Mouse (Mus musculus): ENCODE measurements at regions not wholly inside any gene's neighbourhood (a gene's known extent, or its start where the extent isn't known, plus 50 kb on each side); places are given as distances from the start of the nearest gene placed in this dataset.

DNA sequence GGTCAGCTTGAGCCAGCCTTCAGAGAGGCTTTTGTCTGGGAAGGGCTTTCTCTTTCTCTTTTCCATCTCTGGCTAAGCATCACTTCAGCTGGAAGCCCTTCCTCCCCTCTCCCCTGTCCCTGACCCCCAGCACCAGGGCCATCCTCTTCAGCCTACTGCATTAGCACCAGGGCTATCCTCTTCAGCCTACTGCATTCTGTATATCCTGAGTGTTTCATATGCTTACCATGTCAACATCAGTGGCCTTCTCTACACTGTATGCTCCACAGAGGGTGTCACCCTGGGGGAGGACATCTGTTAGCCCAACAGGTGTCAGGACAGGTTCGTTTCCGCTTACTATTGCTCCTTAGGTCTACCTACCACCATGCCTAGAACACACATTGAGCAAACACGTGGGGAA lies 282.5 kb downstream of the Rps24 start:
- no peak for DNase-seq (ENCODE audit: low read depth, low spot score)

DNA sequence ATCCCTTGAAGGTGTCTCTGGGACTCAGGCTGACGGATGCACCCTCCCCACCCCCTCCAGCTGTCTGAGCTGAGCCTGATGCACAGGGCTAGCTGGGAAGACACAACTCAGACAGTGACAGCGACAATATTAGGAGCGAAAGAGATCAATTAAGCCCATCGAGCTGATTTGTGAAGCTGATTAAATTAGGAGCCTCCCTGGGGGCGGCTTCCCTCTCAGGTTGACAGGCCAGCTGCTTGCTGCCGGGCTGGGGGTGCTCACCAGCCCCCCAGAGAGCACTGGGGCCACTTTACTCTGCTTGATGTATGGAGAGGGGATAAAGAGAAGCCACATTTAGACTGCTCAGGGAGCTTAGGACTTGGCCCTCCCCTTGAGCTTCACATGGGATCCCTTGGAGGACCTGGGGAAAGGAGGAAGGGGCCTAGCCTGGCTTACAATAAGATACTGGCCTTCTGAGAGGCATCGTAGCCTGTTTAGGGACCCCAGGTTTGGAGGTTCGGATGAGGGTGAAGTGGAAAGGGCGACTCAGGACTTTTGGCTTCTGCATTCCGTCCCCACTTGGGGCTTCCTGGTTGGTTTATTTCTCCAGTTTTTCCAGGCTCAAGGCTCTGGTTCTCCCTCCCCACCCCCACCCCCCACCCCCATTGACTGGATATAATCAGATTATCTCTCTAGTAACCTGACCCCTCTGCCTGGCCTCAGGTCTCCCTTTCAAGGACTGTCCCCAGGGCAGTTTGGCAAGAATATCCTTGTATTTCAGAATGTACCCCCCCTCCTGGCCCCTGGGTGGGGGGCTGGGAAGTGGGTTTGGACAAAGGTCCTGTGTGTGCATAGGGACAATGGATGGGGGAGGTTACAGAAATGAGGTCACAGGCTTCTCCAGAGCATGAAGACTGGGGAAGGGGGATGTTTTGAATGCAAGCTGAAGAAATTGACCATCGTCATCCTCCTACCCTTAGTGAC lies 283.4 kb downstream of the Rps24 start:
- no peak for DNase-seq (ENCODE audit: low read depth, low spot score)

DNA sequence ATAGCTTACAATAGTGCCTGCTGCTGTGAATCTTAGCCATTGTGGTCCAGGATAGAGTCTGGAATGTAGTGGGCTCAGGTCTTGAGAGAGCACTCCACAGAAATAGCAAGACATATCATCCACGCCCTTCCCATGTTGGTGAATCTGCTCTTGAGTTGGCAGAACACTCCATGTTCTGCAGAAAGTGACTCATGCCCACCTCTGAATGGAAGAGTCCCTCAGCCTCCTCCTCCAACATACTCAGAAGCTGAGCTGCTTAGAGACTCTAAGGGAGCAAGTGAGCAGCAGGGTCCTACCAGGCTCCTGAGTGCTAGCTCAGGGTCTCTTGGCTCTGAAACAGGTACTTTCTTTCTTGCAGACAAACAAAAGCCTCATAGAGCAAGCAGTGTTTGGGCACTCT lies 284.7 kb downstream of the Rps24 start:
- DNase-seq (ENCODE audit: low read depth, low spot score), result no peak

DNA sequence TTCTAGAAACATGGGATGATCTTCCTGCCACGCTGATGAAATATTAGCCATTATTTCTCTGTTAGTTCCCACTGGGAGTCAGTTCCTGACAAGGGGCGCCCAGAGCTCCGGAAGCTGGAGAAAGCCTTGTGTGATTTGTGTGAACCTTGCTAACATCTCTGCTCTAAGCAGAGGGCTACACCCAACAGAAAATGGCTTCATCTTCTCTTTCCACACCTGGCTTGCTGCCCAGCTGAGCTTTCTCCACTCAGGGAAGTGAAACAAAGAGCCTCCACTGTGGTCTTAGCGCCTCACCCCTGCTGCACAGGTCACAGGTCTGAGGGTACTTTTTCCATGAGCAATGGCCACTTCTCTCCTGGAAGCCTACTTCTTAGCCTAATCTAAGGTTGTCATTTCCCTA lies 285.2 kb downstream of the Rps24 start:
- DNase-seq (ENCODE audit: low read depth, low spot score), result no peak

DNA sequence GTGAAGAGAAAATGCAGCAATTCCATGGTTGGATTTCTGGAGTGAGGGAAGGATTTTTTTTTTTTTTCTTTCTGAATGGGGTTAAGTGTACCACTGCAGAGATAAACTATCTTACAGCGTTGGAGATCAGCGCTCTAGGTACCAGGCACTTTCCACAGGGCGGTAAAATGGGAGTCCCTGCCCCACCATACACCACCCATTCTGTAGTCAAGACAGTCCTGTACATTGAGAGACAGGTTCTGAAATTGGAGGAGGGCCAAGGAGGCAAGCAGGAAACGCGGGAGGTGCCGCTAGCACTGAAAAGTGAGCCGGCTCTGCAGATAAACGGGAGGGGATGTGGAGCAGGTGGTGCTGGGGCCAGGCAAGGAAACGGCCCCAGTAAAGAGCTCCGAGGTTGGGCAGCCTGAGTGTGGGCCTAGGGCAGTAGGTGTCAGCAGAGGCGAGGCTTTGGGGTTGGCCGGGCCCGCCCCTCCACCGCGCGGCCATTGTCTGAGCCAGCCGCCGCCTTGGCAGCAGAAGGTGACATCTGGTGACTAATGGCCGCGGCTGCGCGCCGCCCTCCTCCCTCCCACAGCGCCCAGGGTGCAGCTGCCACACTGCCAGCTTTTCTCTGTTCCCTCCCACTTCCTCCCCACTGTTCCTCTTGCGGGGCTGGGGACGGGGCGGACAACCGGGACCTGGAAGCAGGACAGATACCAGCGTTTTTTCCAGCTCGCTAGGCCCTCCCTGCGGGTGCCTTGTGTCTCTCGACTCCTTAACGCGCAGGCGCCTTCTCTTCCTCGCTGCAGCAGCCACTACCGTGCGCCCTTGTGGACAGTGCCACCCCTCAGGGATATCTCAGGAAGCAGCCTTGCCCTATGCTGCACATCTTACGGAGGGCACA lies 292.1 kb downstream of the Rps24 start:
- peak; percentile 62 for DNase-seq (ENCODE audit: low read depth, low spot score)

DNA sequence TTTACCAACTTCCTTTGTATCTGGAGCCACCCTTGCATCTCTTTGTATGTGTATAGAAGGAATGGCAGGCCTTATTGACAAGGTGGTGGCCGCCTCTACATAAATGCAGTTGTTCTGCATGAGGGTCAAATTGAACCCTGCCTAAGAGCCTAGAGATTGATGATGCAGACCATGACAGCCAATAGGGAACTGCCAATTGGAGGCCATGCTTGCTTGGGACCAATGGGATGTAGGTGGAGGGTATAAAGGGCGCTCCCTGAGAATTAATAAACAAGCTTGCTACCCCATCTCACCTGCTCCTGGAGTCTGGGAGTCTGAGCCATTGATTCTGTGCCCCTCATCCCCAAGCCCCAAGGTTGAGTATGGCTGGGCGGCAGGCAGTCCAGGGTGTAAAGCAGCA lies 294.7 kb downstream of the Rps24 start:
- DNase-seq (ENCODE audit: low read depth, low spot score), result no peak

DNA sequence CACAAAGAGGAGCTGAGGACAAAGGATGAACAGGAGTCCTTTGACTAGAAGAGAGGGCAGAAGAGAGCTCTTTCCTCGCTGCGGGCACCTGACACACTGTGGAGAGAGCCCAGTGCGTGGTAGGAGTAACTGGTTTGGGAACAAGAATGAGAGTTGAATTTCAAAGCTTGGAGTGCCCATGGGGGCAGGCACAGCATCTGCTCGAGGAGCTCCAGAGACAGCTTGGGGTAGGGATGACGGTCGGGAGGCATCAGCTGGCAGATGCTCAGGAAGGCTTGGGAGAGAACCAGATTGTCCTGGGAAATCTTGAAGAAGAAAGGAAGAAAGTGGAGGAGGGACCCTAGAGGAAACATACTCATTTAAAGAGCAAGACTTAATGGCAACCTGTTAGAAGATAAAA lies 297.0 kb downstream of the Rps24 start:
- DNase-seq (ENCODE audit: low read depth, low spot score), result no peak

DNA sequence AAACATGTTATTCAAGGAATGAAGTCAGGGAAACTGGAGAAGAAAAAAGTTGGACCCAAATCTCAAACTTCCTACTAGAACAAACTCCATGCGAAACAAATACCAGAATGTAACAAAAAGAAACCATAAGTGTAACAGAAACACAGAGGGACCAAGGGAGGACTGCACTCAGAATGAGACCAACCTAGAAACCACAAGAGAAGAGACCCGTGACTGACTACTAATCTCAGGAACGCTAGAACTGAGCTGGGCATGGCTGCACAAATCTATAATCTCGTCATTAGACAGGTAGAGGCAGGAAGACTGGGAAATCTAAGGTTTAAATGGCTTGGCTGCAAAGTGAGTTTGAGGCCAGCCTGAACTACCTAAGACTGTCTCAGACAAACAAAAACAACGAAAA lies 298.5 kb downstream of the Rps24 start:
- no peak for DNase-seq (ENCODE audit: low read depth, low spot score)

DNA sequence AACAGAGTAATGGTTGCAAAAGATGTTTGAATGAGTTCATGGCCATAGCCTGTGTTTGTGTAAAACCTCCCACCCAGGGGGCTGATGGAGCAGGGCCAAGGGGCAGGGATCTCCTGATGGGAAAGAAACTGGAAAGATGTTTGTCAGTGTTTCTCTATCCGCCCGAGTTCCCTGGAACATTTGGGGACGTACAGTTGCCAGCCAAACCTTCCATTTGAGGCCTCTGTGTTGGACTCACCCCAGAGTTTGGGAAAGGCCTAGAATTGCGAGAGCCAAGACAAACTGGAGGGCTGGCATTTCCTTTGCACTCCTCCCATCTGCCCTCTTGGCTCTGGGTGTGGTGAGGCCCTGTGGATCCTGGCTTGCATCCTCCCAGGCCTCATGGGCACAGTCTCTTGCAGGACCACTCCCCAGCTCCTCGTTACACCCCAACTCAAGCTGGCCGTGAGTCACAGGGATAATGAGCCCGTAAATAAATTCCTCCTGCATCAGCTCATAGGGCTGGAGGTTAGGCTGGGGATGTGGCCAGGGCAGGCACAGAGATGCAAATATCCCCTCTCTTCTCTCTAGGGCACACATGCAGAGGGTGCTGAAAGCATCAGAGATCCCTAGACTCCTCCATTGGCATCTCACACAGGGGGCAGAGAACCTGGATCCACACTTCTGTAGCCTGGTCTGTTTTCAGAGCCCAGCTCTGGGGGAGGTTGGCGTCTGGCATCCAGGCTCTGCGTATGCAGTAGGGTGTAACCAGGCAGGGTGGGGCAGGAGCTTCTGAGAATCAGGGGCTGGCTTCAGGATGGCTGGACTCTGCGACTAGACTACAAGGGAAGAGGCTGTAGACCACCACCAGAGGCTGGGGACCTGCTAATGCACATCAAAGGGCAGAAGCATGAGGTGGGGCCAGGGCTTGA lies 306.7 kb downstream of the Rps24 start:
- DNase-seq (ENCODE audit: low read depth, low spot score), result no peak

DNA sequence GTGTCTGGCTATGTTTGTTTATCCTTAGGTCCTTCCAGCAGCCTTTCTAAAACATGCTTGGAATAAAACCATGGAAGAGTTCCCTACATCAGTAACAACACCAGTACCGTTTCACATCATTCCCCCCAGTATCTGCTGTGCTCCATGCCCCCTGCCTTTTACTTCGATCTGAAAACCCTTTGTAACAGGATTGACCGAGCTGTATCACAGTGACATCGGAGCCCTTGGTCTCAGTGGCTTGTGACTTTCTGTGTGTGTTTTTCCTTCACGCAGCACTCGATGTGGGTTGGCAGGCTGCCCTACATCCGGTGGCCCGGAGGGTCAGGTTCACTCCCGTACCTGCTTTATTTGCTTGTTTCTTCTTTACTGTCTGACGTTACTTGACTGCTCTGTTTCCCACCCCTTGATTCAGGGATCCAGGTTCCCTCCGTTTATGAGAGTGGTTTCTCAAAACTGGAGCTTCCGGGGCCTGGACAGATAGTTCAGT lies 307.5 kb downstream of the Rps24 start:
- no peak for DNase-seq (ENCODE audit: low read depth, low spot score)

DNA sequence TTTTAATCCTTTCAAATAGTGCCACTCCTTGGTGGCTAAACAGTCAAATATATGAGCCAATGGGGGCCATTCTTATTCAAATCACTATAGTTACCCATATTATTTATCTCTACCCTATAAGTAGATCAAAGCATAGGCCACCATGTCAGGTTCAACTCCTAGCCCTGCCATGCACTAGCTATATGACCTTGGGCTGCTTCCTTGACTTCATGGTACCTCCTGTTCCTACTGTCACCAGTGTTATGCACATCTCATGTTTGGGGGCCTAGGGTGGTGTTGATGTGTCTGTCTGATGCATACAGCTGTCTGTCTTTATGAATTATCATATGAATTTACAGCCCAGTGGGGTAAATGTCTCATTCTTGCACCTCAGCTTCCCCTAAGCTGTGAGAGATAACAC lies 310.6 kb downstream of the Rps24 start:
- no peak for DNase-seq (ENCODE audit: low read depth, low spot score)

DNA sequence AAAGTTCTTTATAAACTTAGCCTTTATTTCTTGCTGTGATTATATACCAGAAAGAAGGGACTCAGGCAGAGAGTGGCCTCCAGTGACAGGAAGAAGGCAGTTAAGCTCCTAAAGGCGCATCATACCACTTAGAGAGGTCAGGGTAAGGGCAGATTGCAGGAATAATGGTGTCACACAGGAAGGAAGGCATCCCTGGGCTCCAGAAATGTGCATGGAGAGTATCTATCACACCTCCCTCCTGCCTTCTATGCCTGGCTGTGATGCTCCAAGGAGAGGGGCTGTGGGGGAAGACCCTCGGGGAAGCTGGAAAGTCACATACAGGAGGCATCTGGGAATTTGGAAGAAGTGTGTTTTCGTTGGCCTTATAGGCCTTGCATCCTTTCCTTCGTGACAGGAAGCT lies 311.1 kb downstream of the Rps24 start:
- no peak for DNase-seq (ENCODE audit: low read depth, low spot score)

DNA sequence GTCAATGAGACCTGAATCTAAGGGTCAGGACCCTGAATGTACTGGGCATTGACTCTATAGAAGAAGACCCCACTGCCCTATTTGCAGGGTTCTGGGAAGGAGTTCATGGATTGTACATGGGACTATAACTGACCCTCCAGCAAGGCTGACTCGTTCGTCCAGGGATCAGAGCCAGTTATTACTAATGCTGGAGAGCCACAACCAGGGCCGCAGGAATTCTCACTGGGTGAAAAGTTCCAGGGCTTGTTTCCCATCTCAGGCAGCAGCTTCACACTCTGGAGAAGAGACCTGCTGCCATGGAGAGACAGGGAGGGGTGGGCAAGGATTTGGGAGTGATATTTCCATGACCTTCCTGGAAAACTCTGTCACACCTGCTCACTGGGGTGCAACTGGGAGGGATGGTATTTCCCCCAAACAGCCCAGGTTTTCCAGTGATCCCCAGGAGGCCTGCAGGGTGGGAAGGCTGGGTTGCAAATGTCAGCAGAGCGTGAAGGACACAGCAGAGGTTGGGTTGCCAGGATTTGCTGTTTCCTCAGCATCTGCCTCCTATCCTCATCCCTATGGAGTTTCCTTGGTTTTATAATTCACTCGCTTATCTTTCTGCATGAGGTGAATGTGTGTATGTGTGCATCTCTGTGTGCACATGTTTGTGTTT lies 316.2 kb downstream of the Rps24 start:
- no peak for DNase-seq (ENCODE audit: low read depth, low spot score)

DNA sequence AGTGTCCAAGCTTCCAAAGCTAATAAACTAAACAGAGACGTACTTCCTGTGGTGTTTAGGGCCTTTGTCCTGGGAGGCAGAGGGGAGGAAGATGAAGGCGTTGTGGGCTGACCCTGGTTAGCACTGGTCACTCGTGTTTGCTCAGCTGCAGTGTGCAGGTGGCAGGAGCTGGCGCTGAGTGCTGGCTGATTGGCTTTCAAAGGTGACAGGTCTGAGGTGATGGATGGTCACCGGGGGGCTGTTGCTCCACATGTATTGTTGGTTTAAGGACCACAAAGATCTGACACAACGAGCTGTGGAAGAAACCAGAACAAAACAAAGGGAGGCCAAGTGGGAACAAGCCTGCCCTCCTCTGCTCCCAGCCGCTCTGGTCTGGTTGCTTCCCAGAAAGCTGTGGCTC lies 320.1 kb downstream of the Rps24 start:
- DNase-seq (ENCODE audit: low read depth, low spot score), result no peak

DNA sequence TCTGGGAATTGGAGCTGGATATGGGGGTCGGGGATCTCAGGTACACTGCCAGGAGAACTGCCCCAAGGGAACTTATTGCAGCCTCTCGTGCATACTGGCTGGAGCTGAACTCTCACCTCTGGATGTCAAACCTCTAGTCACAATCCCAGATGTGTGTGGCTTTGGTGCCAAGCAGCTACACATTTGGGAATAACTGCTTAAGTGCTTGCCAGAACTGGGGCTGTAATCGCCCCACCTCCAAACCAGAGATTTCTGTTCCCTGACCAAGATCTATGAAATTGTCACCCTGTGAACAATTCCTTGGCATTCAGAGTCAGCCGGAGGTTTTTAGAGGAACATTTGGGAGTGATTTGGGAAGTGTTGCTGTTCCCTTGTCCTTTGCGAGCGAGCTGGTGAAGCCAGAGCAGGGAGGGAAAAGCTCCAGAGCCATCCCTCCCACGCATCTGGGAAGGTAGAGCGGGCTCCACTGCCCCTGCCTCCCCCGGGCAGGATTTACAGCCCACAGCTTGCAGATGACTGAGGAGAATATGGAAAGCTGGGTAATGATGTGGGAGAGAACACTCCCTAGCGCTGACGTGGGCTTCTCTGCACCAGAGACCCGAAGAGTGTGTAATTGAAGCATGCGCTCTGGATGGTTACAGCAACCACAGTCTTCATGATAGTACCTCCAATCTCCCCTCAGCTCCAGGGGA lies 336.1 kb downstream of the Rps24 start:
- DNase-seq (ENCODE audit: low read depth, low spot score), result no peak

DNA sequence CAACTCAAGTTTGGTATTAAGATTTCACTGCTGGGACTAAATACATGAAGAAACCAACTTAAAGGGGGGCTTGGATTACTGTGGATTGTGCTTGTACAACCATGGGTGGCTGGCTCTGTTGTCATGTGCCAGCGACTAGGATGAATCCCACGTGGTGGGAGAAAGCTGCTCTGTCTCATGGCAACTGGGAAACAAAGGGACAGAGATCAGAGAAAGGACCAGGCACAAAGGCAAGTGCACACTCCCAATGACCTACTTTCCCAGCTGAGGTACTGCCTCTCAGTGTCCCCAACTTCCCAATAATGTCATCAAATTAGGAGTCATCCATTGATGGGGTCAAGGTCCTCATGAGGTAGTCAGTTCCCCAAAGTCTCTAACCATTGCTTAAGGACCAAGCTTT lies 337.4 kb downstream of the Rps24 start:
- DNase-seq (ENCODE audit: low read depth, low spot score), result no peak

DNA sequence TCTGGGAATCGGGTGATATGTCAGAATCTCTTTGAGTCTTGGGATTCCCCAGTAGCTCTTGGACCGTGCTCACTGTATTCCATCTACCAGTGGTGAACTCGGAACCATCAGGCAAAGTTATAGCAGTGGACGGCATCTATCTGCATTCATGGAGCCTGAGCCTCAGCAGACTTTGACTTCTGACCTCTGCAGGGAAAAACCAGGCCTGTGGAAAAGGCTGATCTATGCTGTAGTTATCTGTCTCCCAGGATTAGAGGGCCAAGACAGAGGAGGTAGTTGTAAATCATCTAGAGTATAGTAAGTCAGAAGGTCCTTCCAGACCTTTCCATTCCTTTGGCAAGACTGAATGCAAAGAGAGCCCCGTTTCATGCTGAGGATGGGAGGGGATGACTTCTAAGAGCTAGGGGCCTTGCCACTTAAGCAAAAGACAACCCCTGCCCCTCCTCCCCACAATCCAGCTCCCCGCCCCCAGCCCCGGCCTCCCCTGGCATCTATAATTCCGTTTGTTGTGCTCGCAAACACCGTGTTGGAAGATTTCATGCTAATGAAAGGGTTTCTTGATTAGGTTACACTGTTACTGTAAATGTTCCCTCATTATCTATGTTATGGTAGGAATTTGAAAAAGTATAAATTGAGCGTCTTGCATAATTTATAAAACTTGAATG lies 338.9 kb downstream of the Rps24 start:
- no peak for DNase-seq (ENCODE audit: low read depth, low spot score)

DNA sequence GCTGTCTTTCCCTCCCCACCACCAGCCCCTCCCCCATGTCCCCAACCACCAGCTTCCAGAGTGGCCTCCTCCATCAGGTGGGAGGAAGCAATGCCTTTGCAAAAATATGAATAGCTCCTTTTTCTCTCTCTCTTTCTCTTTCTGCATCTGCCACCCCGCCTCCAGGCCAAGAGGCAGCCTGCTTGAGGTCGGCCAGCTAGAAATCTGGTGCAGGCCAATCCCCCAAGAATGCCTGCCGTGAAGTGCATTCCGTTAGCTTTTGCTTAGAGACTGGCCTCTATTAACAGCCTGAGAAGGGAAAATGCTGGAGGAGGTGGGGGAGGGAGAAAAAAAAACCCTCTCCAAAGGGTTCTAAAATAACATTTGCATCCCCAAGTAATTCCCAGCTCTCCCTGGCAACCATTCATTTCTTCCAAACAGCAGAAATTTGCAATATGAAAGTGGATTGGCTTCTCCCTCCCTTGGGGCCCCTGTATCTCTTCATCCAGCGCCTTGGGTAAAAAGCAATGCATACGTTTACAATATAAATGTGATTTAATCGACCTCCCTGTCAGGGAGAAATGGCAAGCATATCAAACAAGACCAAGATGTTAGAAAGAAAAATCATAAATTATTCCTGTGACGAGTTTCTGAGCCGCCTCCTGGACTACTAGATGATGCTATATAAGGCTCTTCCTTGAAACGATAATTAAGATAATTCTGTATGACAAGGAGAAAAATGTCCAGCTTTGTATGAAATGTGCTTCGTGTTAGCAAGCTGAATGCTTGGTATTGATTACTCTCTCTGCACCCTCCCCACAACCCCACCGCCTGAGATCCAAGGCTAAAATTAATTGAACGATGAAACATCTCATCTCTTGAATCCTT lies 339.8 kb downstream of the Rps24 start:
- DNase-seq (ENCODE audit: low read depth, low spot score), result no peak
